Mouse (Mus musculus): ENCODE measurements at regions not wholly inside any gene's neighbourhood (a gene's known extent, or its start where the extent isn't known, plus 50 kb on each side); places are given as distances from the start of the nearest gene placed in this dataset.

GRCm38 (mm10) chr9:112771981-112772380, 536.2 kb upstream of the Arpp21 start:
- TF ChIP-seq CTCF (IDR thresholded peaks at IDR 0.05; ENCODE audit: low read depth) (no peak), EP300 (IDR thresholded peaks at IDR 0.05; ENCODE audit: low read depth) (no peak)

All from liver, postnatal 0 days (tissue).